Mouse (Mus musculus) kidney, adult 2 months (tissue): ENCODE measurements at regions not wholly inside any gene's neighbourhood (a gene's known extent, or its start where the extent isn't known, plus 50 kb on each side); places are given as distances from the start of the nearest gene placed in this dataset.

Experiments used
- DNase-seq: peaks from one replicate; pipeline ENCODE4 v3.0.0; 2021
- H3K27ac ChIP-seq: fragments of 200-500 bp; 2 replicates; pipeline ENCODE4 v1.5.1; 2012; ENCODE audit warnings: low read depth, low read length, control low read depth, inconsistent platforms; ENCODE audit not compliant: insufficient read depth
- H3K27me3 ChIP-seq: fragments of 200-500 bp; replicated peaks from 2 replicates; pipeline ENCODE4 v1.6.1; 2012; ENCODE audit warnings: mild to moderate bottlenecking, moderate library complexity, low read length, inconsistent platforms; ENCODE audit not compliant: control insufficient read depth, insufficient read depth
- H3K36me3 ChIP-seq: fragments of 200-500 bp; 2 replicates; pipeline ENCODE4 v1.6.1; 2012; ENCODE audit warnings: mild to moderate bottlenecking, moderate library complexity, low read length, inconsistent platforms; ENCODE audit not compliant: control insufficient read depth, insufficient read depth
- H3K4me1 ChIP-seq: fragments of 200-500 bp; 2 replicates; pipeline ENCODE4 v1.6.1; 2011; ENCODE audit warnings: low read length; ENCODE audit not compliant: control insufficient read depth, insufficient read depth
- H3K4me3 ChIP-seq: fragments of 200-500 bp; 2 replicates; pipeline ENCODE4 v1.5.1; 2011; ENCODE audit warnings: mild to moderate bottlenecking, low read depth, low read length, control low read depth; ENCODE audit not compliant: insufficient read depth
- CTCF ChIP-seq: fragments of 200-500 bp; conservative IDR thresholded peaks from 2 replicates; pipeline ENCODE4 v1.5.1; 2011; ENCODE audit warnings: low read depth, mild to moderate bottlenecking, control low read depth, low read length, moderate library complexity, mixed read lengths; ENCODE audit not compliant: insufficient read depth, insufficient read length
- POLR2A ChIP-seq: fragments of 200-500 bp; IDR thresholded peaks from one replicate; pipeline ENCODE4 v1.6.1; 2011; ENCODE audit warnings: low read depth, low read length, control low read depth
- WGBS: fragments of 180-500 bp; shearing (Covaris S2); methylation state at CpG from one replicate; pipeline ENCODE4 v1.1.7; 2018; 5-methylcytosine and 5-hydroxymethylcytosine counted together

- Histone ChIP-seq H3K4me3 (no peak overlapping the region), H3K27me3 (no peaks in the 10 kb centered on the region), H3K36me3 (no peaks in the 10 kb centered on the region), H3K27ac (no peak overlapping the region), H3K4me1 (no peaks in the 10 kb centered on the region)
- DNase-seq = no peak
- WGBS = 77% methylated on average over 1 of the region's 1 CpGs
- TF ChIP-seq POLR2A = no peak
- TF ChIP-seq CTCF = no peak
These were observed 1273.8 kb downstream of the Defb40 start for GRCm38 (mm10) chr8:17704289-17704688.

GRCm38 (mm10) chr8:17700362-17700761, 1277.7 kb downstream of the Defb40 start:
- Histone ChIP-seq H3K27ac (no peak overlapping the region), H3K27me3 (no peaks in the 10 kb centered on the region), H3K4me3 (no peak overlapping the region), H3K4me1 (no peaks in the 10 kb centered on the region), H3K36me3 (no peaks in the 10 kb centered on the region)
- DNase-seq = no peak
- 71% methylated on average over 3 of the region's 3 CpGs for WGBS
- TF ChIP-seq CTCF (no peak), POLR2A (no peak)

- no peak overlapping the region for H3K27ac ChIP-seq
- no peaks in the 10 kb centered on the region for H3K4me1 ChIP-seq
- no peak for TF ChIP-seq CTCF
- no peak for TF ChIP-seq POLR2A
- DNase-seq = no peak
- 72% methylated on average over 4 of the region's 4 CpGs for WGBS
- H3K36me3 ChIP-seq = no peaks in the 10 kb centered on the region
- no peak overlapping the region for H3K4me3 ChIP-seq
- no peaks in the 10 kb centered on the region for H3K27me3 ChIP-seq
These were observed 1287.8 kb downstream of the Defb40 start for GRCm38 (mm10) chr8:17690074-17690848.

GRCm38 (mm10) chr8:17689641-17690040, 1288.4 kb downstream of the Defb40 start:
- Histone ChIP-seq H3K4me1 (no peaks in the 10 kb centered on the region), H3K36me3 (no peaks in the 10 kb centered on the region), H3K4me3 (no peak overlapping the region), H3K27me3 (no peaks in the 10 kb centered on the region), H3K27ac (no peak overlapping the region)
- TF ChIP-seq CTCF = no peak
- no peak for TF ChIP-seq POLR2A
- WGBS = 96% methylated on average over 3 of the region's 3 CpGs
- no peak for DNase-seq

GRCm38 (mm10) chr8:17687084-17687483, 1291.0 kb downstream of the Defb40 start:
- TF ChIP-seq POLR2A (no peak), CTCF (no peak)
- no peaks in the 10 kb centered on the region for H3K36me3 ChIP-seq
- no peaks in the 10 kb centered on the region for H3K4me1 ChIP-seq
- no peak overlapping the region for H3K4me3 ChIP-seq
- DNase-seq = no peak
- 82% methylated on average over 3 of the region's 3 CpGs for whole genome bisulfite sequencing
- H3K27me3 ChIP-seq = no peaks in the 10 kb centered on the region
- H3K27ac ChIP-seq = no peak overlapping the region

- H3K4me3 ChIP-seq = no peak overlapping the region
- DNase-seq = no peak
- peak; percentile 22; the same call in 1 of the 2 replicates for TF ChIP-seq CTCF
- TF ChIP-seq POLR2A = no peak
- no peaks in the 10 kb centered on the region for H3K4me1 ChIP-seq
- no peaks in the 10 kb centered on the region for H3K36me3 ChIP-seq
- no peaks in the 10 kb centered on the region for H3K27me3 ChIP-seq
- no peak overlapping the region for H3K27ac ChIP-seq
- 66% methylated on average over 6 of the region's 6 CpGs for WGBS
These were observed 1313.5 kb downstream of the Defb40 start for GRCm38 (mm10) chr8:17664371-17665141.

GRCm38 (mm10) chr8:17659753-17660361, 1318.2 kb downstream of the Defb40 start:
- H3K27me3 ChIP-seq = no peaks in the 10 kb centered on the region
- H3K36me3 ChIP-seq = no peaks in the 10 kb centered on the region
- 80% methylated on average over 6 of the region's 6 CpGs for whole genome bisulfite sequencing
- no peak overlapping the region for H3K27ac ChIP-seq
- no peak for TF ChIP-seq CTCF
- no peak for TF ChIP-seq POLR2A
- no peaks in the 10 kb centered on the region for H3K4me1 ChIP-seq
- H3K4me3 ChIP-seq = no peak overlapping the region
- no peak for DNase-seq
